Mouse (Mus musculus) liver, postnatal 0 days (tissue): ENCODE results near the gene Mybl2. TPM values are rescaled to one million over a fixed set of nuclear protein-coding genes. Genes with fewer than 3 reads are reported as not detected.

Source experiments
- ATAC-seq: fragments of 200-750 bp; cut with Nextera tagmentation; 2 replicates; pipeline ENCODE4 v1.8.0; 2017; ENCODE audit warnings: mild to moderate bottlenecking, moderate library complexity
- DNase-seq: peaks from one replicate; pipeline ENCODE4 v3.0.0-alpha.2; 2016
- H3K27ac ChIP-seq: fragments of 300-500 bp; sonication (generic); 2 replicates; pipeline ENCODE4 v1.5.1; 2014; ENCODE audit warnings: antibody characterized with exemption, moderate library complexity, mild to moderate bottlenecking, low read depth
- H3K27me3 ChIP-seq: fragments of 300-500 bp; sonication (generic); 2 replicates; pipeline ENCODE4 v1.6.1; 2014; ENCODE audit warnings: low read length, control low read depth, mixed read lengths; ENCODE audit not compliant: insufficient read depth
- H3K36me3 ChIP-seq: fragments of 300-500 bp; sonication (generic); replicated peaks from 2 replicates; pipeline ENCODE4 v1.6.1; 2014; ENCODE audit warnings: mild to moderate bottlenecking, control low read depth, low read length, moderate library complexity, mixed read lengths; ENCODE audit not compliant: insufficient read depth
- H3K4me1 ChIP-seq: fragments of 300-500 bp; sonication (generic); 2 replicates; pipeline ENCODE4 v1.6.1; 2014; ENCODE audit warnings: antibody characterized with exemption, mild to moderate bottlenecking, control low read depth; ENCODE audit not compliant: insufficient read depth
- H3K4me2 ChIP-seq: fragments of 300-500 bp; sonication (generic); 2 replicates; pipeline ENCODE4 v1.6.1; 2014; ENCODE audit warnings: low read depth, mild to moderate bottlenecking, low read length, moderate library complexity, mixed read lengths
- H3K4me3 ChIP-seq: fragments of 300-500 bp; sonication (generic); 2 replicates; pipeline ENCODE4 v1.5.1; 2014; ENCODE audit warnings: low read depth, low read length
- H3K9ac ChIP-seq: fragments of 300-500 bp; sonication (generic); replicated peaks from 2 replicates; pipeline ENCODE4 v1.6.1; 2014; ENCODE audit warnings: mild to moderate bottlenecking, moderate library complexity
- H3K9me3 ChIP-seq: fragments of 300-500 bp; sonication (generic); 2 replicates; pipeline ENCODE4 v1.6.1; 2016; ENCODE audit warnings: mild to moderate bottlenecking, control low read depth, low read length, mixed read lengths
- CTCF ChIP-seq: sonication (generic); IDR thresholded peaks from 2 replicates; pipeline ENCODE4 v1.5.1; 2016; ENCODE audit warnings: antibody characterized with exemption, low read depth
- EP300 ChIP-seq: IDR thresholded peaks from 2 replicates; pipeline ENCODE4 v1.6.1; 2016; ENCODE audit warnings: antibody characterized with exemption, low read depth, mild to moderate bottlenecking
- WGBS: fragments of 180-500 bp; shearing (Covaris S2); extraction: QIAGEN DNeasy Blood & Tissue Kit; methylation state at CpG from one replicate; pipeline ENCODE4 v1.1.7; 2014; ENCODE audit not compliant: insufficient replicate concordance; 5-methylcytosine and 5-hydroxymethylcytosine counted together
- polyA plus RNA-seq: library from polyadenylated mRNA; unstranded; fragments of >200 nt; fragmentation: Nextera tagmentation; extraction: Ambion mirVana; gene quantifications from 2 replicates; pipeline ENCODE4 v1.2.1, GENCODE M21; 2015

Gene Mybl2
- polyA plus RNA-seq, result 23.2 and 24.2 TPM in 2 replicates

DNA sequence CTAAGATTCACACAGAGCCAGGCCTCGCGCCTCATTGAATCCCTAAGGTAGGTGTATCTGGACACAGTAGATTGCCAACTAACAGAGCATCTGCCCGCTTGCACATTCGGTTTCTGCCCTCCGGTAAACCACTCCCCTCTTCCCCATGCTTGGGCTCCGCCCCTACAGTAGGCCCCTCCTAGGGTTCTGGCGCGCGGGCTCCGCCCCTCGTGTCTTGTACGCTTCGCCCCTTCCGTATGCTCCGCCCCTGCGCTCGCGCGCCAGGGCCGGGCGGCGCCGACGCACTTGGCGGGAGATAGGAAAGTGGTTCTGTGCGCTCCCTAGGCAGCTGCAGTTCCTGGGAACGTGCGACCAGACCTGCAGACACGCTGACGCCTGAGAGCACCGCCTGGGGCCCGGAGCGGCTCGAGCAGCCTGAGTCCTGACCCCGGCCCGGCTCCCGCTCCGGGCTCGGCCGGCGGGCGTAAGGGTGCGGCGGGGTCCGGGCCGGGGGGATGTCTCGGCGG lies at the start of gene Mybl2:
Mybl2 (plus strand) TSS at position 353 of the 506 bp plus-strand sequence.
- no peaks in the 10 kb centered on the region for H3K27me3 ChIP-seq
- ATAC-seq (peak; percentile 99), DNase-seq (peak; percentile 97)
- peak within 1 kb of the TSS; percentile 99 for H3K4me2 ChIP-seq
- peak within 1 kb of the TSS; percentile 71 for H3K27ac ChIP-seq
- H3K9me3 ChIP-seq, result no peaks in the 10 kb centered on the region
- WGBS, result under 1% methylated on average over 47 of the region's 48 CpGs
- H3K4me3 ChIP-seq, result peak within 1 kb of the TSS; percentile 76
- peak within 1 kb of the TSS; percentile 74 for H3K9ac ChIP-seq
- no peaks in the 10 kb centered on the region for H3K36me3 ChIP-seq
- H3K4me1 ChIP-seq, result peaks cover 37% of the 10 kb centered on the region
- TF ChIP-seq EP300 (no peak), CTCF (no peak)

DNA sequence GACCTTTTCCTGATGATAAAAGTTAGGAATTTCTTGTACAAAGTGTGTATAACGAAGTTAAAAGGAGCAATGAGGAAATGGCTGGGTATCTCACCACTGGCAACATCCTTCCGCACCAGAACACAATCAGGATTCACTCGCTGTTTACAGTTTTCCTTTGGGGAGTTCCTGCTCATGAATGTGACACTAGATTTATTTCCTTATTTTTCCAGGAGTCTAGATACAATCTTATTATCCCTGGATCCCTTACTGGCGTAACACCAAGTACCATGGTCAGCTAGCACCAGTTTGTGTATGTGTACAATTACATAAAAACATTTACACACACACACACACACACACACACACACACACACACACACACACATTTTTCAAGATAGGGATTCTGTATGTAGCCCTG lies 47.2 kb upstream of the Mybl2 start:
- no peaks in the 10 kb centered on the region for H3K27me3 ChIP-seq
- H3K4me1 ChIP-seq, result no peaks in the 10 kb centered on the region
- H3K27ac ChIP-seq, result no peak overlapping the region
- no peaks in the 10 kb centered on the region for H3K9me3 ChIP-seq
- TF ChIP-seq EP300, result peak; percentile 16; the same call in 1 of the 2 replicates
- no peak for TF ChIP-seq CTCF
- H3K36me3 ChIP-seq, result no peaks in the 10 kb centered on the region; the same call in 1 of the 2 replicates
- H3K4me2 ChIP-seq, result no peak overlapping the region
- H3K4me3 ChIP-seq, result no peak overlapping the region
- H3K9ac ChIP-seq, result no peak overlapping the region
- DNase-seq (no peak), ATAC-seq (no peak)
- WGBS, result 64% methylated on average over 4 of the region's 4 CpGs

DNA sequence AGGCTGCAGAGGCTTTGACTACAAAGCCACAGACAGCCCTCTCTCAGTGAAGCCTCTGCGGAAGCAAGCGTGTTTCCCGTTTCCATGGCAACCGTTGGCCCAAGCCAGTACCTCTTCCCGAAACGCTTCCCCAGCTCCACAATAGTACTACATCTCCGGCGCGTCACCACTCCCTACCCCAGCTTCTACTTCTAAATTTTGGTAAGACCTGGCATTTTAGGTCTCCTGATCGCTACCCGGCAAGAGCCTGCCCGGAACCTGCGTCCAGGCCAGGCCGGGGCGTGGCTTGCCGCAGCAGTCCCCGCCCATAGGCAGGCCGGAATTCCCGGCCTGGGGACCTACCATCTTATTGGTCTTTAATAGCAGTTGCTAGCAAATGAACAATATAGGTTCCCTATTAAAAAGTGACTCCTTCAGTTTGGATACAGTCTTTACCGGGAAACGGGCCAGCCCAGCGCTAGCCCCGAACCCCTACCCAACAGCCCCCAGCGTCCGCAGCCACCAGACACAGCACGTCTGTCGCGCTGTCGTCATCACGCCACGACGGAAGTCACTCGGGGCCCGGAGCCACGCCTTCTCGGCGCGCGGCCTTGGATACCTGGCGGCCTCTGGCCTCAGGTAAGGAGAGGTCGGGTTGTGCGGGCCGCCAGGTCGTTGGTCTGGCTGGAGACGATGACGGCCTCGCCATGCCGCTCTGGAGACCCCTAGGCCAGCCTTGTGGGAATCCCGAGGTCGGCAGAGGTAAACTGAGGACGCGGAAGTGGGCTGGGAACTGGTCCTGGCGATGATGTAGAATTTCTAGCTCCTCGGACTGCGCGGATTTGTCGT lies 37.4 kb upstream of the Mybl2 start, which contains the start of gene Ift52:
Ift52 (plus strand) TSS at position 439 of the 828 bp plus-strand sequence.
- Histone ChIP-seq H3K9ac (peak within 1 kb of the TSS; percentile 68), H3K4me3 (peak within 1 kb of the TSS; percentile 76), H3K9me3 (no peaks in the 10 kb centered on the region), H3K27ac (peak within 1 kb of the TSS; percentile 65), H3K4me1 (peaks cover 7% of the 10 kb centered on the region), H3K27me3 (no peaks in the 10 kb centered on the region), H3K4me2 (peak within 1 kb of the TSS; percentile 77), H3K36me3 (no peaks in the 10 kb centered on the region)
- no peak for TF ChIP-seq CTCF
- no peak; the same call in 1 of the 2 replicates for TF ChIP-seq EP300
- WGBS, result under 1% methylated on average over 57 of the region's 57 CpGs
- ATAC-seq (peak; percentile 98), DNase-seq (peak; percentile 94)

DNA sequence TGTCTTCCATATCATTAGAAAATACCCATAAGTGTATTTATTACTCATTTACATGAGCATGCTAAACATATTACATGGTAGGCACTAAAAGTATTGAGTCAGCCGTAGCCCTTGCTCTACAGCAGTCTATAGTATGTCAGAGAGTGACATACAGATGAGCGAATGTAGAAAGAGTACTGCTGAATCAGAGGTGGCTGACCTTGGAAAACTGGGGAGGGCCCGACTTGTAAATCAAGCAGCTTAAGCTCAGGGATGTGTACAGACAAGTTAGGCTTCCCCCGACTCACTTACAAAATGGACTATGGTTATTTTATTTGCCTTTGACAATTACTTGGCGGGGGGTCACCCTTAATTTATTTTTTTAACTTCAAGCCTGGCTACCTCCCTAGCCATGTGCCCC lies 23.2 kb upstream of the Mybl2 start:
- H3K27me3 ChIP-seq, result no peaks in the 10 kb centered on the region
- no peak overlapping the region for H3K4me2 ChIP-seq
- no peak overlapping the region for H3K4me3 ChIP-seq
- no peak overlapping the region for H3K27ac ChIP-seq
- H3K4me1 ChIP-seq, result no peaks in the 10 kb centered on the region
- WGBS, result 77% methylated on average over 5 of the region's 5 CpGs
- TF ChIP-seq CTCF (no peak), EP300 (no peak)
- no peak for ATAC-seq
- peaks cover 59% of the 10 kb centered on the region for H3K36me3 ChIP-seq
- no peak for DNase-seq
- no peaks in the 10 kb centered on the region for H3K9me3 ChIP-seq
- H3K9ac ChIP-seq, result no peak overlapping the region

DNA sequence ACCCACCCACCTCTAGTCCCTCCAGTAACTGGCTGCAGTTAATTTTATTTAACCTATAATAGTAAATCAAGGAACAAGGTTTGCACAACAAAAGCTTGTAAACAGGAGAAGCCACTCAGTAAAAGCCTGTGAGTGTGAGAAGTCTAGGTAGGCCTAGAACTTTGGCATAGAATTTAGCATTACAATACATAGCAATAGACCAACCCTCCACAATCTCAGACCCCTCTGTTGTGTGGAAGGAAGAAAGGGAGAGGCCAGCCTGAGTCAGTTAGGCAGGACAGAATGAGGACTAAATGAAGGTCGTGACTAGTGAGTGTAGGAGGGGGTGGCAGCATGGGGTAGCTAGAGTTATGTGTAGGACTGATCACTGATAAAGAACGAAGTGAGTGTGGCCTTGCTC lies 22.7 kb upstream of the Mybl2 start:
- no peaks in the 10 kb centered on the region for H3K4me1 ChIP-seq
- TF ChIP-seq EP300, result no peak
- no peak overlapping the region for H3K4me3 ChIP-seq
- H3K9me3 ChIP-seq, result no peaks in the 10 kb centered on the region
- no peak overlapping the region for H3K4me2 ChIP-seq
- H3K27me3 ChIP-seq, result no peaks in the 10 kb centered on the region
- H3K27ac ChIP-seq, result no peak overlapping the region
- WGBS, result 64% methylated on average over 2 of the region's 2 CpGs
- no peak overlapping the region for H3K9ac ChIP-seq
- DNase-seq (no peak), ATAC-seq (no peak)
- peaks cover 59% of the 10 kb centered on the region for H3K36me3 ChIP-seq

GRCm38 (mm10) chr2:163032622-163033021 lies 21.9 kb upstream of the Mybl2 start:
- no peak for ATAC-seq
- no peak for TF ChIP-seq EP300
- no peak for TF ChIP-seq CTCF
- no peaks in the 10 kb centered on the region for H3K9me3 ChIP-seq
- no peak overlapping the region for H3K9ac ChIP-seq
- no peak overlapping the region for H3K4me2 ChIP-seq
- 32% methylated on average over 4 of the region's 4 CpGs for WGBS
- no peak overlapping the region for H3K4me3 ChIP-seq
- H3K36me3 ChIP-seq, result peaks cover 63% of the 10 kb centered on the region
- no peaks in the 10 kb centered on the region for H3K27me3 ChIP-seq
- no peak for DNase-seq
- H3K27ac ChIP-seq, result no peak overlapping the region
- H3K4me1 ChIP-seq, result no peaks in the 10 kb centered on the region
